Mouse (Mus musculus) spleen, adult 2 months (tissue): ENCODE measurements around the gene Rplp1. TPM values are rescaled to one million over a fixed set of nuclear protein-coding genes. Genes with fewer than 3 reads are reported as not detected.

Source experiments
- DNase-seq, 2 experiments: peaks; one replicate each; pipeline versions ENCODE4 v3.0.0 to v3.0.0-alpha.2; 2012 to 2021; ENCODE audit warnings: low spot score in 2 of 2, low read depth in 1 of 2
- H3K27ac ChIP-seq: fragments of 200-500 bp; 2 replicates; pipeline ENCODE4 v1.5.1; 2012; ENCODE audit warnings: low read length, inconsistent platforms; ENCODE audit not compliant: insufficient read depth
- H3K27me3 ChIP-seq: fragments of 200-500 bp; 2 replicates; pipeline ENCODE4 v1.6.1; 2012; ENCODE audit warnings: mild to moderate bottlenecking, moderate library complexity, low read length, inconsistent platforms; ENCODE audit not compliant: control insufficient read depth, insufficient read depth
- H3K36me3 ChIP-seq: fragments of 200-500 bp; 2 replicates; pipeline ENCODE4 v1.6.1; 2012; ENCODE audit warnings: mild to moderate bottlenecking, low read length, inconsistent platforms; ENCODE audit not compliant: control insufficient read depth, insufficient read depth
- H3K4me1 ChIP-seq: fragments of 200-500 bp; 2 replicates; pipeline ENCODE4 v1.6.1; 2011; ENCODE audit warnings: inconsistent platforms; ENCODE audit not compliant: control insufficient read depth, insufficient read depth, insufficient read length
- H3K4me3 ChIP-seq: fragments of 200-500 bp; 2 replicates; pipeline ENCODE4 v1.5.1; 2011; ENCODE audit warnings: mild to moderate bottlenecking, inconsistent platforms; ENCODE audit not compliant: insufficient read depth, insufficient read length; ENCODE audit errors: extremely low read depth
- CTCF ChIP-seq: fragments of 200-500 bp; IDR thresholded peaks from 2 replicates; pipeline ENCODE4 v1.5.1; 2011; ENCODE audit warnings: mild to moderate bottlenecking, inconsistent platforms; ENCODE audit not compliant: insufficient read depth, insufficient read length, insufficient replicate concordance; ENCODE audit errors: extremely low read depth
- POLR2A ChIP-seq: fragments of 200-500 bp; IDR thresholded peaks from 2 replicates; pipeline ENCODE4 v1.6.1; 2011; ENCODE audit warnings: low read depth, low read length, inconsistent platforms
- WGBS: fragments of 180-500 bp; shearing (Covaris S2); methylation state at CpG from one replicate; pipeline ENCODE4 v1.1.7; 2018; 5-methylcytosine and 5-hydroxymethylcytosine counted together
- polyA plus RNA-seq: library from polyadenylated mRNA; depleted of rRNA; stranded (reverse); fragments of >200 nt; gene quantifications from 2 replicates; pipeline ENCODE4 v1.2.3, GENCODE M21; 2012

Gene Rplp1
- polyA plus RNA-seq, 1 experiment = 13,207 TPM

DNA sequence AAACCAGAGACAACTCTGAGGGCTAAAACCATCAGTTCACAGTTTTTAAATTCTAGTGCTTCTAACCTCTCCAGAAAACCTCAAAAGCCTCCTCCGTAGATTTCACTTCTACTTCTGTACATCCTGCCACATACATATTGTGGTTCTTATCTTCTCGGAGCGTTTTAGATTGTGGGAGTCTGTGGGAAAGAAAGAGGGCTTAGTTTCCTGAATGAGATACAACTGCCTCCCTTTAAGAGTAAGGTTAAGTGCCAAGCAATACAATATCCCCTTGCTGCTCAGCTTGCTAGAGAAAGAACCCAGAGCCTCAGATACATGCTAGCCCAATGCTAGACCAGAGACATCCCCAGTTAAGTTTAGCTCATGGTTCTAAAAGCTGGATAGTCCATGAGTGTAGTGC, 17.7 kb upstream of the Rplp1 start:
- no peak for DNase-seq
- TF ChIP-seq POLR2A (no peak), CTCF (no peak)
- WGBS = 31% methylated on average over 3 of the region's 3 CpGs
- no peaks in the 10 kb centered on the region for H3K27me3 ChIP-seq
- peaks cover 1% of the 10 kb centered on the region; the same call in 1 of the 2 replicates for H3K36me3 ChIP-seq
- no peak overlapping the region for H3K4me3 ChIP-seq
- no peak overlapping the region for H3K27ac ChIP-seq
- H3K4me1 ChIP-seq = no peaks in the 10 kb centered on the region

DNA sequence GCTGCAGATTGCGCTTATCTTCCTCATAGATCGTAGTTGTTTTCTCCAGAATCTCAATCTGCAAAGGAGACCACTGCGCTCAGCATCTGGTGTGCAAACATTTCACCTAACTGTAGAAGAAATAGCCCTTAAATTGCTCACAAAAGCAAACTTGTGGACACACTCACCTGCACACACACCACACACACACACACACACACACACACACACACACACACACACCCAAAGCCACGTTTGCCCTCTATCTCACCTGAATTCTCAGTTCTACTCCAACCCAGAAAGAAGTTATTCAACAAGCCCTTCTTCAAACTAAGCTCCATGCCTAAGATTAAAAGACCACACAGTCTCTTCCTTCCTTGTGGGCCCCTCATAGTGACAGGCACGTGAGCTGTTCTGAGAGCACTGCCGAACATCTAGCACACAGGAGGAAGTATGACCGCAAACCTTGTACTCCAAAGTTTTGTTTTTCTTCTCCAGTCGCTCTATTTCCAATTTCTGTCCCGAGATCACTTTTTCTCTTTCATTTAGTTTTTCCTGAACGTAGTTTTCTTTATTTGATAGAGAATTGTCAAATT, 10.8 kb upstream of the Rplp1 start:
- DNase-seq = no peak
- Histone ChIP-seq H3K27ac (peak overlapping the region; percentile 48; the same call in 1 of the 2 replicates), H3K36me3 (peaks cover 2% of the 10 kb centered on the region; the same call in 1 of the 2 replicates), H3K4me1 (no peaks in the 10 kb centered on the region), H3K4me3 (no peak overlapping the region), H3K27me3 (no peaks in the 10 kb centered on the region)
- TF ChIP-seq CTCF = no peak
- no peak for TF ChIP-seq POLR2A
- 40% methylated on average over 10 of the region's 10 CpGs for WGBS

DNA sequence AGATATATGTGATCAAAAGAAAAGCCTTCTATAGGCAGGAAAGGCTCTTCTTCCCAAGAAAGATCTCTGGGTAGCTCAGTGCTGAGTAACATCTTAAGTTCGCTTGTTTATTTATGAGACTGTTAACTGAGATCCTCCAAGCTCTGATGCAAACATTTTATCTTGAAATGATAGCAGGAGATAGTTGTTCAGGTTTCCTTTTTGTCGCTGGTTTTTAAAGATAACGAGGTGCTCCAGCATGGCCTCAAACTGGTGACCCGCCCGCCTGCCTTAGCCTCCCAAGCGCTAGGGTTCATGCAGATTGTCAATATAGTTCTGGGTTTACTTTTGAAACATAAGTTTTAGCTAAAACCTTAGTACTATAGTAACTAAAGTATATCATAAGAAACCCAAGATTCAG, 6.0 kb upstream of the Rplp1 start:
- H3K27me3 ChIP-seq = no peaks in the 10 kb centered on the region
- no peak overlapping the region for H3K27ac ChIP-seq
- H3K4me1 ChIP-seq = no peaks in the 10 kb centered on the region
- no peak overlapping the region for H3K4me3 ChIP-seq
- no peak for DNase-seq
- TF ChIP-seq CTCF (no peak), POLR2A (no peak)
- no peaks in the 10 kb centered on the region; the same call in 1 of the 2 replicates for H3K36me3 ChIP-seq
- 77% methylated on average over 6 of the region's 6 CpGs for WGBS

DNA sequence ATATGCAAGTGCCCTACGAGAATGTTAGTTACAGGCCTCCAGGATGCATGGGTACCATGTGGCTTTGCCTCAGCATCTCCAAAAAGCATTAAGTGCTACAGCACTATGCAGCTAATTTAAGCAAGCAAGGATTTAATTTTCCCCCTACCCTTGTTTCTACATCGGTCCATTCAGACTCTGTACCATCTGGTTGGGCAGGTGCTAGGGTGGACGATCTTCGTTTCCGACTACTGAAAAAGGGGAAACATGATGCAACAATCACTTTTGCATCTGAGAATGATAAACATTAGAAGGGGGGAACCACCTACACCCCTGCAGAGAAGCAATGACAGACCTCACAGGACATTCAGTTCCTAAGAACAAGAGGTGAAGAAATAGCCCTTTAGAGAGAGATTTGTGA, 5.1 kb upstream of the Rplp1 start:
- TF ChIP-seq POLR2A (no peak), CTCF (no peak)
- Histone ChIP-seq H3K27me3 (no peaks in the 10 kb centered on the region), H3K27ac (no peak overlapping the region), H3K36me3 (no peaks in the 10 kb centered on the region; the same call in 1 of the 2 replicates), H3K4me1 (no peaks in the 10 kb centered on the region), H3K4me3 (no peak overlapping the region)
- DNase-seq = no peak
- WGBS = 92% methylated on average over 5 of the region's 5 CpGs

DNA sequence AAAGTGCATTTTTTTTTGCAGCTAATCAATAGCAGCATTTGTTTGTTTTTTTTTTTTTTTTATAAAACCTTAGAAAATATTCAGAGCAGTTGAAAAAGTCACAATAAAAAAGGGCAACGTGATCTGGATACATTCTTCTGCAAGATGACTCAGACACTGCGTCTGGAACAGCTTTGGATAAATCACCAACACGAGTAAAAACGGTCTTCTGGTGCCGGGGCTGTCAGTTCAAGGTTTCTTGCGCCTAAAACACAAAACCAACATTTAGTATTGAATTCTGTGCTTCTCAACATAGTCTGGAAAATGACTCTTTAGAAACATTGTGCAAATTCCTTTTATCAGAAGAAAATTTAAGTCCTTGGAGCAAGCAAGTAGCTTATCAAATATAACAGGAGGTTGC, 3.1 kb upstream of the Rplp1 start:
- Histone ChIP-seq H3K27me3 (no peaks in the 10 kb centered on the region), H3K4me1 (0 out of 2 replicates have a peak, but pooled peaks cover 5% of the 10 kb centered on the region), H3K4me3 (no peak overlapping the region), H3K27ac (no peak overlapping the region), H3K36me3 (0 out of 2 replicates have a peak, but pooled peaks cover 1% of the 10 kb centered on the region)
- 92% methylated on average over 6 of the region's 6 CpGs for WGBS
- TF ChIP-seq CTCF (no peak), POLR2A (no peak)
- DNase-seq = no peak

DNA sequence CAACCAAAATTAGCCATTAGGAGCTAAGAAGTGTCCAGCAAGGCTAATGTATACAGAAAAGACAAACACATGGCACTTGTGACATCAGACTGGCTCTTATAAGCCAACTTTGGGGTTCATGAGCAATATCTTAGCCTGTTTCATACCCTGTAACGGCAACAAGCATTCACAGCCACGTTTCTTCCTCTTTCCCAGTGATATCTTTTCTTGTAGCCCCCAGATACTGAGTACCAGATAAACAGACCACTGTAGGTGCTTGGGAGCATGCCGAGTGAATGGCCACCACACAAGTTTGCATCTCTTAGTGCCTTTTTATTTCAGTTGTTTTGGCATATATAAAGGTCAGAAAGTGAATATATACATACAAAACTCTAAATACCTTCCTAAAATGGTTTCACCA, 2.6 kb upstream of the Rplp1 start:
- Histone ChIP-seq H3K4me1 (0 out of 2 replicates have a peak, but pooled peaks cover 5% of the 10 kb centered on the region), H3K27me3 (no peaks in the 10 kb centered on the region), H3K27ac (no peak overlapping the region), H3K36me3 (peaks cover 5% of the 10 kb centered on the region), H3K4me3 (no peak overlapping the region)
- WGBS = 79% methylated on average over 3 of the region's 3 CpGs
- DNase-seq = no peak
- TF ChIP-seq POLR2A (no peak), CTCF (no peak)

DNA sequence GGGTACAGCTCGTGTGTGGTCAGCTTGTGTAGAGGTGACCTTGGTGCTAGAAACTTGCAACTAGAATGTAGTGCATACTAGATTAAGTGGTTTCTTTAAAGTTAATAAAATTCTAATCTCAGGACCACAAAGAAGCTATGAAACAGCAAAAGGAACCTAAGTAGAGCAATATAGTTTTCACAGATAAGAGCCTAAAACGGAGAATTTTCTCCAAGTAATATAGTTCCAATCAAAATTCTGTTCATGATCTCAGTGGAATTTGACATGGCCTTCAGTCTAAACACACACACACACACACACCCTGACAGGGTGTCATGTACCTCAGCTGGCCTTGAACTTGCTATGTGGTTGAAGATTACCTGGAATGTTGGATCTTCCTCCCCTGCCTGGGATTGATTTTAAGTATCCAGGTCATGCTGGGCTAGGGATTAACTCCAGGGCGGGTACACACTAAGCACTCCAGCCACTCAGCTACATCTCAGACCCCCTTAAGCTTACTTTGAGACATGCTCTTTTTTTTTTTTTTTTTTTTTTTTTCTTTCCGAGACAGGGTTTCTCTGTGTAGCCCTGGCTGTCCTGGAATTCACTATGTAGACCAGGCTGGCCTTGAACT, 1.2 kb upstream of the Rplp1 start:
- DNase-seq = no peak
- WGBS = 65% methylated on average over 4 of the region's 4 CpGs
- TF ChIP-seq POLR2A (no peak), CTCF (no peak)
- H3K36me3 ChIP-seq = peaks cover 14% of the 10 kb centered on the region
- H3K27me3 ChIP-seq = no peaks in the 10 kb centered on the region
- H3K4me3 ChIP-seq = peak overlapping the region; percentile 80; the same call in 1 of the 2 replicates
- no peak overlapping the region; the same call in 1 of the 2 replicates for H3K27ac ChIP-seq
- 0 out of 2 replicates have a peak, but pooled peaks cover 5% of the 10 kb centered on the region for H3K4me1 ChIP-seq
